Mouse (Mus musculus): ENCODE measurements at regions not wholly inside any gene's neighbourhood (a gene's known extent, or its start where the extent isn't known, plus 50 kb on each side); places are given as distances from the start of the nearest gene placed in this dataset.

DNA sequence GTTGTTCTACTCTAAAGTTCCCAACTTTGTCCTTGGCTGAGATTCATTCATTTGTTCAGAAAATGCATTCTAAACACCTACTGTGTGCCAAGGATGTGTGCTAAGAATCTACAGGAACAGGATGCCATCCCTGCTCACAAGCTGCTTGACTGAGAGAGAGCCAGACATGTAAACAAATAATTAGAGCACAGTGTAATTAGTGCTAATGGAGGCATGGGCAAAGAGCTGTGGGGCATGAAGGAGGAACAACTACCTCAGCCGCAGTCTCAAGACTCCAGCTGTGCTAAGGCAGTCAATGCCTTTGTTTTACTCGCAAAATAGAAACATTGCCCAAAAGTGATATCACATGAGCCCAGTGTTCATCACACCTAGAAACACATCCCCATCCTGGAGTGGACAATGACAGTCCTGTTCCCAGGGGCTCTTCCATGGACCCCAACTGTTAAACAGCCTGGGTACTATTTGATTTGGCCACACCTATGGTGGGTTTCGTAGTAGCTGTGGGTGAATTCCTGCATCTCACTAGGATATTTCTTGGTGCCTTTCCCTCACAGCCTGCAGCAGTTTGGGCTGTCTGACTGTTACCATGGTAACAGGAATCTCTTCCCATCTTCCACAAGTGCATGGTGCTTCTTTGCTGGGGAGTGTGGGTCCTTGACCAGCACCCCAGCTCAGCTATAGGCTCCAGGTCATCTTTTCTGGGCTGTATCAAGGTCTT lies 125.9 kb upstream of the 1700012A03Rik start:
- no peak for TF ChIP-seq CTCF (IDR thresholded peaks at IDR 0.05; ENCODE audit: control insufficient read depth, insufficient read depth, low read length)
- TF ChIP-seq POLR2A (IDR thresholded peaks at IDR 0.05; ENCODE audit: borderline replicate concordance, control insufficient read depth, low read depth, low read length): no peak
- H3K4me3 ChIP-seq (replicated peaks; ENCODE audit: control insufficient read depth, low read depth, low read length): no peak overlapping the region
- WGBS: 58% methylated on average over 3 of the region's 3 CpGs

DNA sequence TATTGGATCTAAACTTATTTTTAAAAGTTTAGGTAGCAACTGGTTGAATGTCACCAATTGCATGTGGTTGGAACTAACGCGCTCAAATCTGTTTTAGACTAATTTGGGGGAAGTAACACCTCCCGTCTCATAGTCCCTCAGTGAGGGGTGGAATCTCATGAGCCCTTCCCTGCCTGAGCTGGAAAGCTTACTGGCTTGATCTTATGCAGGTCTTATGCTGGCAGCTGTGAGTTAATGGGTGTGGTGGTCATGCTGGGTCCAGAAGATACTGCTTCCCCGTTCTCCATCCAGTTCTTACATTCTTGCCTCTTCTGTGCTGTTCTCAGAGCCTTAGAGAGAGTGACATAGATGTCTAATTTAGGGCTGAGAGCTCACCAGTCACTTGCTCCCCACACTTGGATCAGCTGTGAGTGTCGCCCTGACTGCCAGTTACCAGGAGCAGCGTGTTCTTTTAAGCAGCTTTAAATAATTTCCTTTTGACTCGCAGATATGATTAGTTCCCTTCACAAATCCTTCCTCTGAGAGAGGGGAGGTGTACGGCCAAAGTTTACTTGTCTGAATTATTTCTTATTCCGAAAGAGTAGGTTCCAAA lies 128.4 kb upstream of the 1700012A03Rik start:
- no peaks in the 10 kb centered on the region for H3K4me1 ChIP-seq (ENCODE audit: control insufficient read depth, insufficient read depth, low read length)
- H3K27ac ChIP-seq (ENCODE audit: control insufficient read depth, insufficient read depth, low read depth, low read length, poor library complexity): no peak overlapping the region
- no peak overlapping the region for H3K4me3 ChIP-seq (replicated peaks; ENCODE audit: control insufficient read depth, low read depth, low read length)
- TF ChIP-seq POLR2A (IDR thresholded peaks at IDR 0.05; ENCODE audit: borderline replicate concordance, control insufficient read depth, low read depth, low read length) (no peak), CTCF (IDR thresholded peaks at IDR 0.05; ENCODE audit: control insufficient read depth, insufficient read depth, low read length) (no peak)
- 77% methylated on average over 9 of the region's 9 CpGs for WGBS

More for the DNA sequence above, 125.9 kb upstream of the 1700012A03Rik start:
- Histone ChIP-seq H3K4me1 (ENCODE audit: control insufficient read depth, insufficient read depth, low read length) (no peaks in the 10 kb centered on the region), H3K27ac (ENCODE audit: control insufficient read depth, insufficient read depth, low read depth, low read length, poor library complexity) (no peak overlapping the region)

DNA sequence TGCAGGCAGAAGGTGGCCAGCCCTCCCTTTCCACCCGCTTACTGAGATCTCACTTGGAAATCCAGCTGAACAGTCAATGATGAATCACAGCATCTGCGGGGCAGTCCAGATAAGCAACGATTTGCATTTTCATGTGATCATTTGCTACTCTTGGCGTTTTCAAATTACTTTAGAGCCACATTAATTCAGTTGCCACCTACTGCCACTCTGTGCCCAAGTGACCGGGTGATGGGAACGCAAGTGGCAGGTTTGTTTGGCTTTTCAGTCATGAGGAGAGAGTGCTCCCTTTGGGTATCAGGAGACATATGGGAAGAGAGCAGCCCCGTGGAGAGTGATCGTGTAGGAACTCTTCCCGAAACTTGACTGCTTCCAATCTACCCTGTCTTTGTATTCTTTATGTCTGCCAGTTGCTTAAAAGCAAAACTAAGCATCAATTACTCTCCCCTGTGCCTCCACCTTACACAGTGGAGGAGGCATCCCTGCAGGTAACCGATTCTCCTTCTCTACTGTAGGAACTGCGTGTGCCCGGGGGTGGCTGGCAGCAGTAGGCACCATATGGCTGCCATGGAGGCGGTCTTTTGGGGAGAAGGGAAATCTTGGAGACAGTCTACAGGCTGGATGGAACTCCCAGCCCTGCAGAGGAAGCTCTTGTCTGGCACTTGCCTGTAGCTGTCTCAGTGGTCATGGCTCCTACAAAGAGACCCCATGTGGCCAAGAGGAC lies 132.5 kb upstream of the 1700012A03Rik start:
- no peak for TF ChIP-seq POLR2A (IDR thresholded peaks at IDR 0.05; ENCODE audit: borderline replicate concordance, control insufficient read depth, low read depth, low read length)
- no peak for TF ChIP-seq CTCF (IDR thresholded peaks at IDR 0.05; ENCODE audit: control insufficient read depth, insufficient read depth, low read length)
- no peak overlapping the region for H3K27ac ChIP-seq (ENCODE audit: control insufficient read depth, insufficient read depth, low read depth, low read length, poor library complexity)
- H3K4me3 ChIP-seq (replicated peaks; ENCODE audit: control insufficient read depth, low read depth, low read length): no peak overlapping the region
- 80% methylated on average over 13 of the region's 13 CpGs for WGBS
- H3K4me1 ChIP-seq (ENCODE audit: control insufficient read depth, insufficient read depth, low read length): no peaks in the 10 kb centered on the region

GRCm38 (mm10) chr6:31901791-31902190 lies 148.3 kb upstream of the 1700012A03Rik start:
- Histone ChIP-seq H3K4me1 (ENCODE audit: control insufficient read depth, insufficient read depth, low read length) (no peaks in the 10 kb centered on the region), H3K27ac (ENCODE audit: control insufficient read depth, insufficient read depth, low read depth, low read length, poor library complexity) (no peak overlapping the region), H3K4me3 (replicated peaks; ENCODE audit: control insufficient read depth, low read depth, low read length) (no peak overlapping the region)
- 69% methylated on average over 2 of the region's 2 CpGs for WGBS
- no peak for TF ChIP-seq CTCF (IDR thresholded peaks at IDR 0.05; ENCODE audit: control insufficient read depth, insufficient read depth, low read length)
- TF ChIP-seq POLR2A (IDR thresholded peaks at IDR 0.05; ENCODE audit: borderline replicate concordance, control insufficient read depth, low read depth, low read length): no peak

DNA sequence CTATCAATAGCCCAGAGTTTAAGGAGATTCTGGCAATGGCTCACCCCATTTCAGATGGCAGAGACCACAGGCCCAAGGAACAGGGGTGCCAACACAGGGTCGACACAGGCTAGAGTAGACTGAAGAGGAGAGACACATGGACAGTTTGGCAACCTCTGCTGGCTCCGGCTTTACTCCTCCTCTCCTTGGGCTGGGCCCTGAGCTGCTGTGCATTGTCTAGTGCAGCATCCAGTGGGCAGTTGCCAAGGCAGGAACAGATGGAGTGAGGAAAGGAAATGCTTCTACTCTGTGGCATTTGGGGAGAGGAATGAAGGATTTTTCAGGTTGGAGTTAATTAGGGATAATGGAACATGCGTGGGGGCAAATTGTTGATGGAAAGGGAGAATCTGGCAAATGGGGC lies 151.0 kb upstream of the 1700012A03Rik start:
- no peak for TF ChIP-seq CTCF (IDR thresholded peaks at IDR 0.05; ENCODE audit: control insufficient read depth, insufficient read depth, low read length)
- TF ChIP-seq POLR2A (IDR thresholded peaks at IDR 0.05; ENCODE audit: borderline replicate concordance, control insufficient read depth, low read depth, low read length): no peak
- 80% methylated on average over 3 of the region's 3 CpGs for WGBS

DNA sequence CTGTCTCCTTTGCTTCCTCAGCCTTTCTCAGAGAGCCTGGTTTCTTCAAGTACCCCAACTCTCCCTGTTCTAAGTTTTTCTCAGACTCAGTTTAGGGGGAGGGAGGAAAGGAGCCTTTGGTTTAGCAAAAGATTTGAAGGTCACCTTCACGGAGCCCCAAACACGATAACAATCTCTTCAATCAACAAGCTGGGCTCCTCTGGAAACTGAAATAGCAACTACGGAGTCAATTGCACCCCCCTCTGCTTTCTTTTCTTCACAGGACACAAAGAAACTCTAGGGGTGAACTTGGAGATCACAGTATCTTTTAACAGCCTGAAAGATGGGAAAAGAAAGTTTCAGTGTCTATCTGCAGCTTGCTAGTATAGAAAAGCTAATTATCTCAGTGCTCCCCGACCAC lies 151.4 kb upstream of the 1700012A03Rik start:
- 47% methylated on average over 4 of the region's 4 CpGs for WGBS
- Histone ChIP-seq H3K27ac (ENCODE audit: control insufficient read depth, insufficient read depth, low read depth, low read length, poor library complexity) (no peak overlapping the region), H3K4me3 (replicated peaks; ENCODE audit: control insufficient read depth, low read depth, low read length) (no peak overlapping the region), H3K4me1 (ENCODE audit: control insufficient read depth, insufficient read depth, low read length) (no peaks in the 10 kb centered on the region)
- TF ChIP-seq CTCF (IDR thresholded peaks at IDR 0.05; ENCODE audit: control insufficient read depth, insufficient read depth, low read length) (no peak), POLR2A (IDR thresholded peaks at IDR 0.05; ENCODE audit: borderline replicate concordance, control insufficient read depth, low read depth, low read length) (no peak)

More for the DNA sequence above, 151.0 kb upstream of the 1700012A03Rik start:
- H3K27ac ChIP-seq (ENCODE audit: control insufficient read depth, insufficient read depth, low read depth, low read length, poor library complexity): no peak overlapping the region
- H3K4me1 ChIP-seq (ENCODE audit: control insufficient read depth, insufficient read depth, low read length): no peaks in the 10 kb centered on the region
- no peak overlapping the region for H3K4me3 ChIP-seq (replicated peaks; ENCODE audit: control insufficient read depth, low read depth, low read length)

DNA sequence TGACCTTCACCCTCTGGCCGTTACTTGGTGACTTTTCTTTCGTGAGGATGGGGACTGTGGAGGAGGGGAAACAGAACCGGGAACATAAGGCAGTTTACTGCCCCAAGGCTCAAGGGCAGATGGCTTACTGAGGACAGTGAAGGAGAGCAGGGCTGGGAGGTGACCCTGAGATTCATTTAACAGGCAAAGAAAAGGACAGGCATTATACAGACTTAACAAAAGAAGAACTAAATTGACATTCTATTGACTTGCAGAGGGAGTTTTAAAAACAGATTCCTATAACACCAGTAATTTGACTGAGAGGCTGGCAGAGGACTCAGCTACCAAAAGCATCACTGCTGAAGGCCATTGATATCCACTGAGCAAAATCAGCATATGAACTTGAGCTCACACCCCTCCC lies 153.0 kb upstream of the 1700012A03Rik start:
- no peak for TF ChIP-seq POLR2A (IDR thresholded peaks at IDR 0.05; ENCODE audit: borderline replicate concordance, control insufficient read depth, low read depth, low read length)
- TF ChIP-seq CTCF (IDR thresholded peaks at IDR 0.05; ENCODE audit: control insufficient read depth, insufficient read depth, low read length): no peak
- H3K4me1 ChIP-seq (ENCODE audit: control insufficient read depth, insufficient read depth, low read length): no peaks in the 10 kb centered on the region
- 67% methylated on average over 3 of the region's 3 CpGs for WGBS
- no peak overlapping the region for H3K4me3 ChIP-seq (replicated peaks; ENCODE audit: control insufficient read depth, low read depth, low read length)
- no peak overlapping the region for H3K27ac ChIP-seq (ENCODE audit: control insufficient read depth, insufficient read depth, low read depth, low read length, poor library complexity)

- WGBS: 46% methylated on average over 3 of the region's 3 CpGs
Observed at GRCm38 (mm10) chr6:31895835-31896234, 154.2 kb upstream of the 1700012A03Rik start.

More at GRCm38 (mm10) chr6:31895835-31896234, 154.2 kb upstream of the 1700012A03Rik start:
- no peak overlapping the region for H3K4me3 ChIP-seq (replicated peaks; ENCODE audit: control insufficient read depth, low read depth, low read length)
- H3K27ac ChIP-seq (ENCODE audit: control insufficient read depth, insufficient read depth, low read depth, low read length, poor library complexity): no peak overlapping the region
- H3K4me1 ChIP-seq (ENCODE audit: control insufficient read depth, insufficient read depth, low read length): no peaks in the 10 kb centered on the region
- no peak for TF ChIP-seq CTCF (IDR thresholded peaks at IDR 0.05; ENCODE audit: control insufficient read depth, insufficient read depth, low read length)
- TF ChIP-seq POLR2A (IDR thresholded peaks at IDR 0.05; ENCODE audit: borderline replicate concordance, control insufficient read depth, low read depth, low read length): no peak

All from bone marrow, adult 2 months (tissue).